Mouse (Mus musculus): ENCODE data around the gene Fosl1.
"Not testable (repeated sequence)": the region's sequence is repeated elsewhere in the genome, so short reads cannot be mapped to it uniquely, and the experiment has no call there.

GRCm38 (mm10) chr19:5401073-5401472 is 46.3 kb upstream of the Fosl1 start:
- TF ChIP-seq POLR2A, CTCF (IDR thresholded peaks at IDR 0.05; ENCODE audit: insufficient read depth, low read depth, low read length): not testable (repeated sequence)

All from olfactory bulb, adult 2 months (tissue).